Mouse (Mus musculus) kidney, postnatal 4 days (tissue): Measurements from ENCODE around the gene Nxf7.
A peak's percentile ranks its signal among the peaks of the same experiment; 100 is the strongest.
"Not testable (repeated sequence)": the region's sequence is repeated elsewhere in the genome, so short reads cannot be mapped to it uniquely, and the experiment has no call there.

ENCODE experiments used
- DNase-seq, 2 experiments: peaks; one replicate each; pipeline ENCODE4 v3.0.0; 2021; ENCODE audit warnings: mixed read lengths in 2 of 2

Nxf7 gene

DNA sequence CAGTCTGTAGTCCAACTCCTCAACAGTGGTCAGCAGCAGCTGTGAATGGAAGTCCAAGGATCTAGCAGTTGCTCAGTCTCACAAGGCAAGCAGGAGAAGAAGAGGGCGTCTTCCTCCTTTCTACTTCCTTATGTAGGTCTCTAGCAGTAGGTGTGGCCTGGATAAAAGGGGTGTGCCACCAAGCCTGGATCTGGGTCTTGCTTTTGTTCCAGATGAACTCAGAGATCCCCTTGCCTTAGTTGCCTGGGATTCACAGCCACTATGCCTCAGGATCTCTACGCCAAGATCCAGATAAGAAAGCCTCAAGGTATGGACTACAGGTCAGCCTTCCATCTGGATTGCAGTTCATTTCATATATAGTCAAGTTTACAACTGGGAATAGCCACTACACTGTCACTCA is at the start of gene Nxf7:
TSS of gene Nxf7 (minus strand) at position 101 of the 400 bp plus-strand sequence.
- DNase-seq, result no peak

DNA sequence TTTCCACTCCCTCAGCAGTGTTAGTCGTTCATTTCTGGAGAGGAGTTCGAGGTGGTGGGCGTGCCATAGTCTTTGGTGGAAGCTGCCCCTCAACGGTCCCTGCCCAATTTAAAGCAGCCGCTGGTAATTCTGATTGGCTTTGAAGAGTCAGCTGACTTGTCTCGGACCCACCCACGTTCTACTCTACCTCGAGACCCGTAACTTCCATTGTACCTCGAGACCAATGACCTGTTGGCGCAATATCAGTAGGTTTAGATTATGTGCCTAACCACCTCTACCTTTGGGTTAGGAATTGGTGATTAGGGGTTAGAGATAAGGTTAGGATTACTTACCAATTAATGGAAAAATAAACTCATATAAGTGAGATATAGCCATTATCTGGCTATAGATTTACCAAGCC is 29.0 kb upstream of the Nxf7 start, which contains the start of gene Prame:
TSS of gene Prame (minus strand) at position 101 of the 400 bp plus-strand sequence.
- DNase-seq, result no peak

DNA sequence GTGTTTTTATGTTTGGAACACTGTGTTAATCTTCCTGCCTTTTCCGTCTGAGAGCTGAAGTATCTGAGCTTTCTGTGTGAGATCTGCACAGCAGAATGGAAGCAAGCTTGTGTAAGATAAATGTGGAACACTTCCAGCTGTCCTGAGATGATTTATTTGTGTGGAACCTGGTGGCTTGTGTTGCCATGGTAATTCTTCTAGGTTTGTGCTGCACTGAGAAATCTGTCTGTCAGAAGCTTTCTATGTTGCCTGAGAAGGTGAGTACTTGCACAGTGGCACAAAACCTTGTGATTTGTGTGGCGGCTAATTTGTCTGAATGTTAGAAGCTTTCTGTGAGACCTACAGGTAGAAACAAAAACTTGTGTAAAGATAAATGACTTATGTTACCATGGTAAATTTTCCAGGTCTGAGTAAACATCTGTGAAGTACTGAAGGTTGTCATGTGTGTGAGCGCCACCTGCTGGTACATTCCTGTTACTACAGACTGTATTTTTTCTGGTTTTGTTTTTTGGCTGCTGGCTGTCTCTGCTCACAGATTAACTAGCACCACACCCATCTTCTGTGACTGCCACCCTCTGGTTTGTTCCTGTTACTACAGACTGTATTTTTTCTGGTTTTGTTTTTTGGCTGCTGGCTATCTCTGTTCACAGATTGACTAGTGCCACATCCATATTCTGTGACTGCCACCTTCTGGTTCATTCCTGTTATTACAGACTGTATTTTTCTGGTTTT is 2.9 kb upstream of the Nxf7 start:
- DNase-seq, result peak; percentile 9 to 27

DNA sequence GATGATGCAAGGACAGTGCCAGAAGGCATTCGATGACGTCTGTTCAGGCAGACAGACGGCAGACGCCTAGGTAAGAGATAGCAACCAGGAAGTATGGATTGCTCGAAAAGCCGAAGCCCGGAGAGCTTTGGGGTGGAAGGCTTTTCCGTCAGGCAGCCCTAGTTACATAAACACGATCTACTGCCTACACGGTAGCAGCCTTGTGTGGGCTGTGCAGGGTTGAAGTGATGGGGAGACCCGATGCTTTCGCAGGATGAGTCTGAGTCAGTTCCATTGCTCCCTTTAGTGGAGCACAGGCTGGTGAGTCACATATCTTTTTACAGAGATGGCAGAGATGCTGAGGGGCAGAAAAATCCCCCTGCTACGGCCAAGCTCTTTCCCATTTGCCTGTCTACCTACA is 481 bp downstream of the Nxf7 start:
- no peak for DNase-seq

DNA sequence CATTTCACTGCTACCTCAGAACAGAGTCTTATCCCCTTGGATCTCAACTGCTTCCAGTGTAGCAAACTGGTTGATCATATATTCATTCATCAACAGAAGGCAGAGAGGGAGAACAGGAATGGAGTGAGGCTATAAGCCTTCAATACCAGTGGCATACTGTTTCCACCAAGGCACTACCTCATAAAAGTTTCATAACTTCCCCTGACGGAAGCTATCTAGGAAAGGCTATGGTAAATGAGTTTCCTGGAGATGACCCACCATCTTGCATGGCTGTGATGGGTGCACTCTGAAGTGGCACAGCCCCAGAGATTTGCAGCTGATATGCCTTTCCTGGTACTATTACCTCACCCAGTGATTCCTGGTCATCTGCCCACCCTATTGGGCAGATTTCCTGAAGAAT is 22.2 kb downstream of the Nxf7 start:
- no peak for DNase-seq

DNA sequence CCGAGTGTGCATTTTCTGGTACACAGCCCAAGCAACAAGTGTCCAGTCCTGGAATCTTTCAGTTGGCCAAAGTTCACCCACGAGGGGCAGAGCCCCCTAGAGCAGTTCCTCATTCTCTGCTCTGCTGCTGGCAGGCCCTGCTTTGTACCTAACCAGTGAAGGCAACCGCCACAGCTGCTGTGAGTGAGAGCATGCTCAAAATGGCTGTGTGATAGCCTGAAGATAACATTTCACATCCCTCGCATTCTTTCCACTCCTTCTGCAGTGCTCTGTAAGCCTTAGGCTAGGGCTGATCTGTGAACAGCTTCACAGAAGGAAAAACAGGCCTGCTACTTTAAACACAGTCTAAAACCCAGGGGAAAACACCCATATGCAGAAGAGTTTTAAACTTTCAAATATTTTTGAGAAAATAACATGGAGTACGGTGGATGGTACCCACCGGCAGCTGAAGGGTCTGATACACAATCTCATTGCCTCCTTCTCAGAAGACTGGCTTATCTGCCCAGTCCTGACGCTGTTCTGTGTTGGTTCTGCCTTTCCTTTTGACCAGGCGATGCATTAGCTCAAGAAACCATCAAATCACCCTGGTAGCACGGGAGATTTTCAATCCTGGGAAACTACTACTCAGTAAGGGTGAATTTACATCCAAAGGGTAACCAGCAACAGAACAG is 23.5 kb downstream of the Nxf7 start:
- DNase-seq, result peak in 1 of 2 experiments; percentile 17

DNA sequence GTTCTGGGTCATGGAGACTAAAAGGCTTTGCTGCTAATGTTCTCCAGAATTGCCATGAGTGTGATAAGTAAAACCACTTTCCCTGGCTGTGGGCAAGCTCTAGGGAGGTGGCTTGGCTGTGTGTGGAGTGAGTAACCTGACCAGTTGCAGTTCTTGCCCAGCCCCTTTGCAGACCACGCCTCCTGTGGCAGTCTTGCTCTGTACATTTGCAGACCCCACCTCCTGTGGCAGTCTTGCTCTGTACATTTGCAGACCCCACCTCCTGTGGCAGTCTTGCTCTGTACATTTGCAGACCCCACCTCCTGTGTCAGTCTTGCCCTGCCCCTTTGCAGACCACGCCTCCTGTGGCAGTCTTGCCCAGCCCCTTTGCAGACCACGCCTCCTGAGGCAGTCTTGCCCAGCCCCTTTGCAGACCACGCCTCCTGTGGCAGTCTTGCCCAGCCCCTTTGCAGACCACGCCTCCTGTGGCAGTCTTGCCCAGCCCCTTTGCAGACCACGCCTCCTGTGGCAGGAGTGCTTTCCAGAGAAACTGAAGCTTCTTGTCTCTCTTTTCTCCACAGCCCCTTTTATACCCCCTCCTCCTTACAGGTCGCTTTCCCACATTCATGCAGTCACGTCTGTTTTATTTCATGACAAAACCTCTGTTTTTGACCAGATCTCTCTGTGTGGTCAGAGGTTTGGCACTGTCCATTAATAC is 24.2 kb downstream of the Nxf7 start:
- DNase-seq, result peak; percentile 57 to 68

DNA sequence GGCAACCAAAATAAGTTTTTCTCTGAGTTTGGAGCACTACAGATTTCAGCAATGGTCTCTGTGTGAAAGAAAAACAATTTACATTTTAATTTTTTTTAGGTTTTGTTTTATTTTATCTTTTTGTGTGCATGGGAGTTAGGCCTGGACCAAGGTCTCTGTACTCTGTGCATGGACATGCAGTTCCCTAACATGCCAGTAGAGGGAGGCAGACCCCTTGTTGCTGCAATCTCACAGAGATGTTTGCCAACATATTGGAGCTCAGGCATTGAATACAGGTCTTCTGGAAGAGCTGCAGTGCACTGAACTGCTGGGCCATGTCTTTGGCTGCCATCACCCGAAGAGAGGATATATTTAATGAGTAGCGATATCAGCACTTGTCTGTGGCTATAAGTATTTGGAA is 29.1 kb downstream of the Nxf7 start:
- peak; percentile 70 to 77 for DNase-seq

DNA sequence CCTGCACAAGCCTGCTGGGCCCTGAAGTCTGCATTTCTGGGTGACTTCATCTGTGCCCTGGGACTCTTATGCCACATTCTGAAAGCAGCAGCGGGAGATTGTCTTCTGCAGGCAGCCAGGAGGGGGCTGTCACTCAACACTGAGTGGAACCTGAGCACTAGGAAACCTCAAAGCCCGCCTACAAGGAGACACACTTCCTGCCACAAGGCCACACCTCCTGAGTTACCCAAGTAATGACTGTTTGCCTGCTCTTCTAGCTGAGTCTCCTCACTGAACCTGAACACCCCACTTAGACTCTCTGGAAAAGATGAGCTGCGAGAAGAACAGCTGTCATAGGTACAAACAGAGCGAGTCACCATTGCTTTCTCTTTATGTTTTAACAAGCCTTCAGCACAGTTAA is 33.6 kb downstream of the Nxf7 start:
- DNase-seq, result peak in 1 of 2 experiments; percentile 3

DNA sequence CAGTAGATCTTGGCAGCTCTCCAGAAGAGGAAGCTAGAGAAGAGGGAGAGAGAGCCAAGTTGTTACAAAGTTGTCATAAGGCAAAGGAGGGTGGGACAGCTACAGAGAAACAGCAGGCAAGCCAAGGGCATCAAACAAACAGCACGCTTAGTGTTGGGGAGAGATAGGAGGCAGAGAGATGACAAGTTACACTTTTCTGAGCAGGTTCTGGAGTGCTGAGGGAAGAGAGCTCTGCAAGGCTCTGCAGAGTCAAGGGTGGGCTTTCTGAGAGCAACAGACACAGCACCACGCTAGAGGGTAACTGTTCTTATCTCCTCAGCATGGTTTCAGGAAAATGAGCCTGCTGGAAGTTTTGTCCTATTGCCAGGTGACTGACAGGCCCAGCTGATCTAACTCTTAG is 35.7 kb downstream of the Nxf7 start:
- no peak for DNase-seq

DNA sequence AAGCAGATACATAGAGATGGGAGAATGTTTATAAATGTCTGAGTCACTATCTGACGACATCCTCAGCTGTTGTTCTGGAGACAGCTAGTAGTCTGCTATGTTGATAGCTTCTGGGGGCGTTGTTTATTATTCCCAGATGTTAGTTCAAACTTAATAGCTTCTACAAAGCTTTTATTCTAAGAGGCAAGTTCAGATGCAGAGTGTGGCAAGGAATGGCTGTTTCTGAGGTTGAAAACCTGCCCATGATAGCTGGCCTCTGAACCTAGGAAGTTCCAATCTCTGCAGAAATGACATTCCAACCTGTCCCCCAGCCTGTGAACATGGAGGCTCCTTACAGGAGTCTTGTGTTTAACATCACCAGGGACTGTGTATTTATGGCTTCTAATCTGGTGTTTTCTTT is 36.9 kb downstream of the Nxf7 start:
- not testable (repeated sequence) for DNase-seq

DNA sequence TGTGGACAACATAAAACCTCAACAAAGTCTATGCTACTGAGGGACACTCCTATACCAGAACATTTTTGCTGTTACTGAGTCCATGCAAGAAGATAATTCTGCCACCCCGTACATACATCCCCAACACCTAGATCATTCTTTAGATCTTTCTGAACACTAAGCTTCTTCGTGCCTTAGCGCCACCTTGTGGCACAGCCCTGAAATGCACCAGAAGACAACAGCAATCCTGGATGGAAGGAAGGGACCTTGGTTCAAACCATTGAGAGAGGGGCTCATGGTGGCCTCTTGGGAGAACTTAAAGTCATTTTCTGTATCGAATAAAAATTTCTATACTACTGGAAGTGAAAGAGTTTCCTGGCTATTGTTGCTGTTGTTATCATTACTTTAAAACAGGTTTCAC is 37.6 kb downstream of the Nxf7 start:
- DNase-seq, result peak; percentile 70 to 72

DNA sequence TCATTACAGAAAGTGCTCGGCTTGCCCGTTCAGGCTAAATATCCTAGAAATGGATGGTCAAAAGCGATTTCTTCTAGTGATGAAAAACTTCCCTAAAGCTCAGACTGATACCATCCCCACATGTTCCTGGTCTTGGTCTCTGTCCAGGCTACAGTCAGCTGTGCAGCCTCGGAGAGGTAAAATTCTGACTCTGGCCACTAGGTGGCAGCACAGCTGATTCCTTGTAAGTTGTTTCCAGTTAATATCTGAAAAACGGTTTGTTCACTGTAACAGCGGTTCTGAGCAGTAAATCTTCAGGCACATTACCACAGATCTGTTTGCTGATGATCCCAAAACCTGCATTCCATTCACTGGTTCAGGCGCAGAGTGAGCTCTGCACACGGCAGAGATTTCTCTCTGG is 38.9 kb downstream of the Nxf7 start:
- peak; percentile 57 to 60 for DNase-seq
